Comparison of ENCODE assay signal across 16 mouse cellular contexts in genomic region chr11:24084077-24084476, GRCm38 (mm10). TPM values are rescaled to one million over a fixed set of nuclear protein-coding genes. Genes with fewer than 3 reads are reported as not detected.
DNase-seq lines count a peak whose midpoint lies in the region; ATAC-seq and TF ChIP-seq lines count a peak whose summit lies in the region.
"Had no signal": no experiment of that assay in that cellular context is flagged by ENCODE, and none has a peak within 500 bp of the region (broad histone marks: within the 10 kb centered on the region; RNA-seq: fewer than 3 reads in every experiment).

No protein-coding gene starts in this region.

- peak overlapping the region; percentile 65 for H3K4me3 ChIP-seq in forebrain, embryonic 13.5 days
- no peak overlapping the region for H3K4me3 ChIP-seq in forebrain, embryonic 11.5 days (ENCODE audit: low read depth, low read length)
- H3K4me3 ChIP-seq in CH12.LX (replicated peaks in 1 of 3; ENCODE audit: low read depth in 2 of 3, low read length in 2 of 3, poor library complexity in 1 of 3), result peak overlapping the region in 1 of 3 experiments; percentile 77
- H3K4me3 ChIP-seq in forebrain, embryonic 16.5 days (replicated peaks; ENCODE audit: low read length), result peak overlapping the region; percentile 30
- H3K4me3 ChIP-seq in liver, embryonic 15.5 days (replicated peaks), result peak overlapping the region; percentile 74; the same call in 1 of the 2 replicates
- H3K4me3 ChIP-seq: heart, embryonic 15.5 days had no signal

- ATAC-seq in forebrain, embryonic 13.5 days, result no peak
- ATAC-seq in forebrain, embryonic 11.5 days (replicated peaks; ENCODE audit: low FRiP score), result no peak
- ATAC-seq in forebrain, embryonic 16.5 days, result no peak
- no peak for ATAC-seq in liver, embryonic 15.5 days (ENCODE audit: insufficient read depth)
- ATAC-seq: inflammation-experienced regulatory T-cells, adult 6 months had no signal

- peaks cover 62% of the 10 kb centered on the region for H3K4me1 ChIP-seq in forebrain, embryonic 13.5 days
- peaks cover 6% of the 10 kb centered on the region; the same call in 1 of the 2 replicates for H3K4me1 ChIP-seq in forebrain, embryonic 11.5 days (replicated peaks; ENCODE audit: control insufficient read depth, insufficient read depth, low read length)
- H3K4me1 ChIP-seq in CH12.LX (ENCODE audit: control insufficient read depth in 1 of 2, insufficient read depth in 2 of 2), result peaks cover 10 to 54% of the 10 kb centered on the region in 2 experiments; a peak in 3 of 4 replicates
- peaks cover 53% of the 10 kb centered on the region for H3K4me1 ChIP-seq in forebrain, embryonic 16.5 days (replicated peaks; ENCODE audit: control insufficient read depth, insufficient read depth, low read length)
- peaks cover 66% of the 10 kb centered on the region for H3K4me1 ChIP-seq in liver, embryonic 15.5 days (replicated peaks)

- dilution Hi-C loops in CH12.LX (cut with MboI; ENCODE audit: extremely low pct_ligation_motif_present, extremely low pct_unique_long_range_greater_than_20kb, low sequenced_read_pairs), result no loop called here

- no peaks in the 10 kb centered on the region for H3K9me3 ChIP-seq in forebrain, embryonic 13.5 days (replicated peaks)
- no peaks in the 10 kb centered on the region for H3K9me3 ChIP-seq in forebrain, embryonic 11.5 days (ENCODE audit: control insufficient read depth, low read length)
- no peaks in the 10 kb centered on the region for H3K9me3 ChIP-seq in CH12.LX (replicated peaks; ENCODE audit: low read length)
- no peaks in the 10 kb centered on the region for H3K9me3 ChIP-seq in forebrain, embryonic 16.5 days (ENCODE audit: control insufficient read depth, low read length)
- no peaks in the 10 kb centered on the region for H3K9me3 ChIP-seq in liver, embryonic 15.5 days (replicated peaks)
- H3K9me3 ChIP-seq: G1E; heart, embryonic 15.5 days; limb, embryonic 15.5 days had no signal

- H3K79me2 ChIP-seq in CH12.LX (replicated peaks; ENCODE audit: control insufficient read depth, extremely low read depth, insufficient read depth, poor library complexity, severe bottlenecking), result peaks cover 2% of the 10 kb centered on the region

- H3K36me3 ChIP-seq in forebrain, embryonic 13.5 days (ENCODE audit: poor library complexity, severe bottlenecking), result peaks cover 40% of the 10 kb centered on the region
- H3K36me3 ChIP-seq in forebrain, embryonic 11.5 days (ENCODE audit: control insufficient read depth, insufficient read depth, low read length), result peaks cover 7% of the 10 kb centered on the region
- peaks cover 5 to 46% of the 10 kb centered on the region in 2 experiments for H3K36me3 ChIP-seq in CH12.LX (replicated peaks in 1 of 2; ENCODE audit: control insufficient read depth in 1 of 2, insufficient read depth in 1 of 2, low read length in 1 of 2)
- peaks cover 15% of the 10 kb centered on the region for H3K36me3 ChIP-seq in forebrain, embryonic 16.5 days (ENCODE audit: control insufficient read depth, insufficient read depth)
- peaks cover 41% of the 10 kb centered on the region for H3K36me3 ChIP-seq in liver, embryonic 15.5 days (replicated peaks)

- TF ChIP-seq CTCF in CH12.LX (conservative IDR thresholded peaks at IDR 0.05 in 1 of 2, IDR thresholded peaks at IDR 0.05 in 1 of 2; ENCODE audit: low read depth in 2 of 2, low read length in 2 of 2), result no peak

- 27% methylated on average over 3 of the region's 3 CpGs for WGBS in forebrain, embryonic 13.5 days
- WGBS in forebrain, embryonic 11.5 days, result 45% methylated on average over 3 of the region's 3 CpGs
- 27% methylated on average over 3 of the region's 3 CpGs for WGBS in forebrain, embryonic 16.5 days
- 47% methylated on average over 3 of the region's 3 CpGs for WGBS in liver, embryonic 15.5 days (ENCODE audit: insufficient replicate concordance)

- H3K9ac ChIP-seq in forebrain, embryonic 13.5 days, result peak overlapping the region; percentile 96
- H3K9ac ChIP-seq in forebrain, embryonic 11.5 days (ENCODE audit: low read length), result no peak overlapping the region; the same call in 1 of the 2 replicates
- no peak overlapping the region for H3K9ac ChIP-seq in CH12.LX (ENCODE audit: insufficient read depth, low read depth)
- peak overlapping the region; percentile 58 for H3K9ac ChIP-seq in forebrain, embryonic 16.5 days (replicated peaks; ENCODE audit: low read depth, low read length)
- no peak overlapping the region for H3K9ac ChIP-seq in liver, embryonic 15.5 days
- H3K9ac ChIP-seq: heart, embryonic 15.5 days; limb, embryonic 15.5 days had no signal

- no peak for DNase-seq in forebrain, embryonic 11.5 days (ENCODE audit: low spot score)
- DNase-seq in CH12.LX (ENCODE audit: extremely low read depth), result no peak
- DNase-seq in cerebellum, postnatal 10 days, result no peak
- DNase-seq in lung, postnatal 4 days, result no peak
- DNase-seq in ovary, adult 18-20 months (ENCODE audit: low spot score), result no peak
- DNase-seq: gastrocnemius, postnatal 25 days; thymus, postnatal 4 days had no signal

- peak; percentile 16; the same call in 1 of the 2 replicates for TF ChIP-seq EP300 in CH12.LX (IDR thresholded peaks at IDR 0.05; ENCODE audit: low read length)

- H3K4me2 ChIP-seq in forebrain, embryonic 13.5 days, result peak overlapping the region; percentile 95
- no peak overlapping the region for H3K4me2 ChIP-seq in forebrain, embryonic 11.5 days (ENCODE audit: low read depth, low read length, severe bottlenecking)
- H3K4me2 ChIP-seq in CH12.LX (ENCODE audit: insufficient read depth, low read depth, poor library complexity, severe bottlenecking), result no peak overlapping the region
- H3K4me2 ChIP-seq in forebrain, embryonic 16.5 days (ENCODE audit: low read length), result peak overlapping the region; percentile 67
- peak overlapping the region; percentile 97 for H3K4me2 ChIP-seq in liver, embryonic 15.5 days

- no peaks in the 10 kb centered on the region for H3K27me3 ChIP-seq in forebrain, embryonic 13.5 days
- H3K27me3 ChIP-seq in forebrain, embryonic 11.5 days (ENCODE audit: control insufficient read depth, insufficient read depth, low read length), result no peaks in the 10 kb centered on the region
- H3K27me3 ChIP-seq in CH12.LX (replicated peaks), result no peaks in the 10 kb centered on the region
- H3K27me3 ChIP-seq in forebrain, embryonic 16.5 days (replicated peaks; ENCODE audit: control insufficient read depth, insufficient read depth, low read length), result no peaks in the 10 kb centered on the region
- H3K27me3 ChIP-seq in liver, embryonic 15.5 days, result peaks cover 4% of the 10 kb centered on the region; the same call in 1 of the 2 replicates
- H3K27me3 ChIP-seq: heart, embryonic 15.5 days; limb, embryonic 15.5 days had no signal

- in situ Hi-C loops in CH12.LX (cut with MboI; ENCODE audit: low pct_ligation_motif_present, low pct_unique_long_range_greater_than_20kb, low sequenced_read_pairs), result loop anchor here (5.0 to 10.0 kb wide), 2 partner anchors 113 to 161 kb away; no protein-coding TSS in a partner anchor

- peak overlapping the region; percentile 100 for H3K27ac ChIP-seq in forebrain, embryonic 13.5 days
- no peak overlapping the region for H3K27ac ChIP-seq in forebrain, embryonic 11.5 days (ENCODE audit: low read depth, low read length)
- no peak overlapping the region for H3K27ac ChIP-seq in CH12.LX (ENCODE audit: insufficient read depth, low read depth)
- H3K27ac ChIP-seq in forebrain, embryonic 16.5 days (ENCODE audit: low read length), result peak overlapping the region; percentile 89
- H3K27ac ChIP-seq in liver, embryonic 15.5 days (replicated peaks), result no peak overlapping the region
- H3K27ac ChIP-seq: heart, embryonic 15.5 days; macrophage had no signal

- TF ChIP-seq POLR2A in CH12.LX (IDR thresholded peaks at IDR 0.05; ENCODE audit: low read depth, low read length), result no peak

- TF ChIP-seq RAD21 in CH12.LX (IDR thresholded peaks at IDR 0.05; ENCODE audit: low read depth, low read length), result no peak

TF ChIP-seq in CH12.LX, 34 proteins besides CTCF, POLR2A, EP300 and RAD21:
- TF ChIP-seq GABPA (IDR thresholded peaks at IDR 0.05; ENCODE audit: insufficient replicate concordance, low read depth, low read length) (no peak), ZNF384 (IDR thresholded peaks at IDR 0.05; ENCODE audit: low read depth, low read length) (peak; percentile 87), ETS1 (conservative IDR thresholded peaks at IDR 0.05; ENCODE audit: low read depth, low read length) (0 out of 2 replicates have a peak, but pooled peaks have one; percentile 8), MYC (IDR thresholded peaks at IDR 0.05; ENCODE audit: low read depth, low read length) (no peak), SMC3 (IDR thresholded peaks at IDR 0.05; ENCODE audit: low read depth, low read length) (no peak), MEF2A (IDR thresholded peaks at IDR 0.05; ENCODE audit: borderline replicate concordance, low read depth, low read length) (no peak), MAX (IDR thresholded peaks at IDR 0.05; ENCODE audit: low read length) (no peak), TBP (conservative IDR thresholded peaks at IDR 0.05; ENCODE audit: low read depth, low read length) (no peak)

RNA-seq across cellular contexts. Expression of gene Bcl11a, which starts 6.2 kb away (rescaled TPM):
- polyA plus RNA-seq in forebrain, embryonic 13.5 days (2015; fragmentation: Nextera tagmentation; extraction: Ambion mirVana), result 159 and 161 TPM in 2 replicates
- 97.0 and 101 TPM in 2 replicates for polyA plus RNA-seq in forebrain, embryonic 11.5 days (2014; fragmentation: Nextera tagmentation; extraction: Ambion mirVana)
- total RNA-seq in CH12.LX (2012; rRNA removed) (6.8 and 9.0 TPM in 2 replicates), CH12.LX (2014; rRNA removed) (13.4 and 13.9 TPM in 2 replicates)
- 52.1 and 57.9 TPM in 2 replicates for polyA plus RNA-seq in CH12.LX (2012; ENCODE audit: insufficient read length, low read depth)
- 236 and 244 TPM in 2 replicates for polyA plus RNA-seq in forebrain, embryonic 16.5 days (2015; fragmentation: Nextera tagmentation; extraction: Ambion mirVana)
- polyA plus RNA-seq in liver, embryonic 15.5 days (2015; fragmentation: Nextera tagmentation; extraction: Ambion mirVana), result 24.7 and 25.2 TPM in 2 replicates

RNA-seq across cellular contexts. Expression of gene A830031A19Rik, which starts 9.2 kb away (rescaled TPM):
- not detected in 2 replicates for polyA plus RNA-seq in forebrain, embryonic 13.5 days (2015; fragmentation: Nextera tagmentation; extraction: Ambion mirVana)
- not detected in 2 replicates for polyA plus RNA-seq in forebrain, embryonic 11.5 days (2014; fragmentation: Nextera tagmentation; extraction: Ambion mirVana)
- total RNA-seq in CH12.LX (2012; rRNA removed), result not detected in 2 replicates
- not detected in 2 replicates for total RNA-seq in CH12.LX (2014; rRNA removed)
- not detected in 2 replicates for polyA plus RNA-seq in CH12.LX (2012; ENCODE audit: insufficient read length, low read depth)
- polyA plus RNA-seq in forebrain, embryonic 16.5 days (2015; fragmentation: Nextera tagmentation; extraction: Ambion mirVana), result not detected in 2 replicates
- not detected in 2 replicates for polyA plus RNA-seq in liver, embryonic 15.5 days (2015; fragmentation: Nextera tagmentation; extraction: Ambion mirVana)
- total RNA-seq: gastrocnemius, postnatal 25 days had no signal
- polyA plus RNA-seq: G1E; heart, embryonic 15.5 days; inflammation-experienced regulatory T-cells, adult 6 months; kidney, embryonic 16.5 days; macrophage had no signal

Comparison
In these comparisons a context has a peak if more than half of its experiments do, and no peak if none do; other contexts are left out.
1. H3K27ac ChIP-seq: peak in forebrain, embryonic 13.5 days (single experiment) and forebrain, embryonic 16.5 days (single experiment); none in forebrain, embryonic 11.5 days (single experiment), CH12.LX (single experiment) and liver, embryonic 15.5 days (single experiment).
2. H3K4me2 ChIP-seq: peak in forebrain, embryonic 13.5 days (single experiment), forebrain, embryonic 16.5 days (single experiment) and liver, embryonic 15.5 days (single experiment); none in forebrain, embryonic 11.5 days (single experiment) and CH12.LX (single experiment).
3. H3K9ac ChIP-seq: peak in forebrain, embryonic 13.5 days (single experiment) and forebrain, embryonic 16.5 days (single experiment); none in forebrain, embryonic 11.5 days (single experiment), CH12.LX (single experiment) and liver, embryonic 15.5 days (single experiment).